Mouse (Mus musculus): ENCODE data around the gene Chaf1a. TPM values are rescaled to one million over a fixed set of nuclear protein-coding genes. Genes with fewer than 3 reads are reported as not detected.

The Chaf1a gene
- polyA plus RNA-seq, 1 experiment from 2014 or later, result 25.0 TPM

- H3K4me2 ChIP-seq (ENCODE audit: low read depth), result no peak overlapping the region
- H3K9me3 ChIP-seq (ENCODE audit: control insufficient read depth, low read length), result peaks cover 10% of the 10 kb centered on the region
- peaks cover 7% of the 10 kb centered on the region; the same call in 1 of the 2 replicates for H3K4me1 ChIP-seq (ENCODE audit: control insufficient read depth, insufficient read depth, low read length)
- H3K27ac ChIP-seq (ENCODE audit: low read depth, low read length), result no peak overlapping the region
- no peak overlapping the region for H3K9ac ChIP-seq (ENCODE audit: low read length)
- WGBS, result 9% methylated on average over 65 of the region's 66 CpGs
- no peak overlapping the region for H3K4me3 ChIP-seq (ENCODE audit: low read depth, low read length)
- no peaks in the 10 kb centered on the region for H3K36me3 ChIP-seq (ENCODE audit: control insufficient read depth, insufficient read depth, low read length)
- DNase-seq (ENCODE audit: low spot score) (no peak), ATAC-seq (ENCODE audit: insufficient read depth, low FRiP score, low TSS enrichment) (no peak)
- peaks cover 64% of the 10 kb centered on the region for H3K27me3 ChIP-seq (ENCODE audit: control insufficient read depth, insufficient read depth, low read length)
Observed at GRCm38 (mm10) chr17:56119981-56120880, 80.0 kb downstream of the Chaf1a start.

GRCm38 (mm10) chr17:56121826-56122225 lies 81.6 kb downstream of the Chaf1a start, which contains the start of gene Lrg1:
TSS of gene Lrg1 (minus strand) at chr17:56122001.
- Histone ChIP-seq H3K36me3 (ENCODE audit: control insufficient read depth, insufficient read depth, low read length) (no peaks in the 10 kb centered on the region; the same call in 1 of the 2 replicates), H3K4me3 (ENCODE audit: low read depth, low read length) (no peak within 1 kb of the TSS), H3K4me1 (ENCODE audit: control insufficient read depth, insufficient read depth, low read length) (peaks cover 7% of the 10 kb centered on the region; the same call in 1 of the 2 replicates), H3K9ac (ENCODE audit: low read length) (no peak within 1 kb of the TSS), H3K27me3 (ENCODE audit: control insufficient read depth, insufficient read depth, low read length) (peaks cover 65% of the 10 kb centered on the region), H3K9me3 (ENCODE audit: control insufficient read depth, low read length) (peaks cover 10% of the 10 kb centered on the region), H3K27ac (ENCODE audit: low read depth, low read length) (no peak within 1 kb of the TSS), H3K4me2 (ENCODE audit: low read depth) (no peak within 1 kb of the TSS)
- WGBS, result 63% methylated on average over 2 of the region's 2 CpGs
- no peak for DNase-seq (ENCODE audit: low spot score)
- no peak for ATAC-seq (ENCODE audit: insufficient read depth, low FRiP score, low TSS enrichment)

Other genes with a start within 250 kb of the Chaf1a start
- gene Zfp119a, start 161.5 kb upstream of the Chaf1a start, polyA plus RNA-seq (2014; fragmentation: Nextera tagmentation; extraction: Ambion mirVana), result 7.9 and 8.2 TPM in 2 replicates
- 15.5 and 15.7 TPM in 2 replicates for gene Zfp959, start 148.3 kb upstream of the Chaf1a start, polyA plus RNA-seq (2014; fragmentation: Nextera tagmentation; extraction: Ambion mirVana)
- 6.1 TPM in 2 replicates for gene Zfp119b, start 90.9 kb upstream of the Chaf1a start, polyA plus RNA-seq (2014; fragmentation: Nextera tagmentation; extraction: Ambion mirVana)
- gene Ebi3, start 87.8 kb upstream of the Chaf1a start, polyA plus RNA-seq (2014; fragmentation: Nextera tagmentation; extraction: Ambion mirVana), result 2.1 and 2.3 TPM in 2 replicates
- gene Yju2, start 81.3 kb upstream of the Chaf1a start, polyA plus RNA-seq (2014; fragmentation: Nextera tagmentation; extraction: Ambion mirVana), result 19.2 and 25.1 TPM in 2 replicates
- gene Shd, start 70.0 kb upstream of the Chaf1a start, polyA plus RNA-seq (2014; fragmentation: Nextera tagmentation; extraction: Ambion mirVana), result 89.7 and 95.3 TPM in 2 replicates
- gene Fsd1, start 53.9 kb upstream of the Chaf1a start, polyA plus RNA-seq (2014; fragmentation: Nextera tagmentation; extraction: Ambion mirVana), result 68.3 and 86.8 TPM in 2 replicates
- gene Stap2, start 34.9 kb upstream of the Chaf1a start, polyA plus RNA-seq (2014; fragmentation: Nextera tagmentation; extraction: Ambion mirVana), result 5.4 and 6.3 TPM in 2 replicates
- gene Mpnd, start 34.7 kb upstream of the Chaf1a start, polyA plus RNA-seq (2014; fragmentation: Nextera tagmentation; extraction: Ambion mirVana), result 157 and 176 TPM in 2 replicates
- 122 and 125 TPM in 2 replicates for gene Sh3gl1, start 3.8 kb upstream of the Chaf1a start, polyA plus RNA-seq (2014; fragmentation: Nextera tagmentation; extraction: Ambion mirVana)
- gene Ubxn6, start 34.6 kb downstream of the Chaf1a start, polyA plus RNA-seq (2014; fragmentation: Nextera tagmentation; extraction: Ambion mirVana), result 45.3 and 45.6 TPM in 2 replicates
- gene Hdgfl2, start 39.2 kb downstream of the Chaf1a start, polyA plus RNA-seq (2014; fragmentation: Nextera tagmentation; extraction: Ambion mirVana), result 124 and 136 TPM in 2 replicates
- gene Plin4, start 69.4 kb downstream of the Chaf1a start, polyA plus RNA-seq (2014; fragmentation: Nextera tagmentation; extraction: Ambion mirVana), result 0.13 TPM in 1 of 2 replicates, not detected in the other
- 0.16 and 0.23 TPM in 2 replicates for gene Plin5, start 77.2 kb downstream of the Chaf1a start, polyA plus RNA-seq (2014; fragmentation: Nextera tagmentation; extraction: Ambion mirVana)
- gene Lrg1, start 81.6 kb downstream of the Chaf1a start, polyA plus RNA-seq (2014; fragmentation: Nextera tagmentation; extraction: Ambion mirVana), result not detected in 2 replicates
- 3.9 and 4.3 TPM in 2 replicates for gene Sema6b, start 99.9 kb downstream of the Chaf1a start, polyA plus RNA-seq (2014; fragmentation: Nextera tagmentation; extraction: Ambion mirVana)
- gene Tnfaip8l1, start 122.0 kb downstream of the Chaf1a start, polyA plus RNA-seq (2014; fragmentation: Nextera tagmentation; extraction: Ambion mirVana), result 10.2 and 11.0 TPM in 2 replicates
- gene Mydgf, start 143.5 kb downstream of the Chaf1a start, polyA plus RNA-seq (2014; fragmentation: Nextera tagmentation; extraction: Ambion mirVana), result 67.7 and 71.2 TPM in 2 replicates
- 39.1 and 42.5 TPM in 2 replicates for gene Dpp9, start 178.5 kb downstream of the Chaf1a start, polyA plus RNA-seq (2014; fragmentation: Nextera tagmentation; extraction: Ambion mirVana)
- gene Fem1a, start 216.4 kb downstream of the Chaf1a start, polyA plus RNA-seq (2014; fragmentation: Nextera tagmentation; extraction: Ambion mirVana), result 16.8 and 18.3 TPM in 2 replicates
- gene Ticam1, start 236.3 kb downstream of the Chaf1a start, polyA plus RNA-seq (2014; fragmentation: Nextera tagmentation; extraction: Ambion mirVana), result 2.4 and 2.5 TPM in 2 replicates